Mouse (Mus musculus) stomach, embryonic 15.5 days (tissue): Measurements from ENCODE around the gene Gngt2. TPM values are rescaled to one million over a fixed set of nuclear protein-coding genes. Genes with fewer than 3 reads are reported as not detected.
A peak's percentile ranks its signal among the peaks of the same experiment; 100 is the strongest.
"Not testable (repeated sequence)": the region's sequence is repeated elsewhere in the genome, so short reads cannot be mapped to it uniquely, and the experiment has no call there.

Experiments
- ATAC-seq: fragments of 200-750 bp; cut with Nextera tagmentation; 2 replicates; pipeline ENCODE4 v1.8.0; 2017; ENCODE audit warnings: low read depth, moderate number of reproducible peaks, moderate TSS enrichment; ENCODE audit not compliant: insufficient read depth, low FRiP score
- H3K27ac ChIP-seq: fragments of 300-500 bp; sonication (generic); 2 replicates; pipeline ENCODE4 v1.5.1; 2015; ENCODE audit warnings: mild to moderate bottlenecking, inconsistent platforms
- H3K27me3 ChIP-seq: fragments of 300-500 bp; sonication (generic); replicated peaks from 2 replicates; pipeline ENCODE4 v1.6.1; 2015; ENCODE audit warnings: inconsistent platforms
- H3K36me3 ChIP-seq: fragments of 300-500 bp; sonication (generic); 2 replicates; pipeline ENCODE4 v1.6.1; 2015; ENCODE audit warnings: inconsistent platforms
- H3K4me1 ChIP-seq: fragments of 300-500 bp; sonication (generic); 2 replicates; pipeline ENCODE4 v1.6.1; 2015; ENCODE audit warnings: inconsistent platforms
- H3K4me2 ChIP-seq: fragments of 300-500 bp; sonication (generic); 2 replicates; pipeline ENCODE4 v1.6.1; 2015; ENCODE audit warnings: mild to moderate bottlenecking, inconsistent platforms
- H3K4me3 ChIP-seq: fragments of 300-500 bp; sonication (generic); replicated peaks from 2 replicates; pipeline ENCODE4 v1.5.1; 2015; ENCODE audit warnings: inconsistent platforms
- H3K9ac ChIP-seq: fragments of 300-500 bp; sonication (generic); 2 replicates; pipeline ENCODE4 v1.6.1; 2015; ENCODE audit warnings: inconsistent platforms
- H3K9me3 ChIP-seq: fragments of 300-500 bp; sonication (generic); 2 replicates; pipeline ENCODE4 v1.6.1; 2016; ENCODE audit warnings: inconsistent platforms
- WGBS: fragments of 180-500 bp; shearing (Covaris S2); methylation state at CpG from one replicate; pipeline ENCODE4 v1.1.7; 2015; 5-methylcytosine and 5-hydroxymethylcytosine counted together
- polyA plus RNA-seq: library from polyadenylated mRNA; unstranded; fragments of >200 nt; fragmentation: Nextera tagmentation; extraction: Ambion mirVana; gene quantifications from 2 replicates; pipeline ENCODE4 v1.2.1, GENCODE M21; 2015

Gngt2 gene
- polyA plus RNA-seq, 1 experiment from 2014 or later, result 16.9 TPM

GRCm38 (mm10) chr11:95869918-95870470 lies 33.0 kb downstream of the Gngt2 start:
- 0 out of 2 replicates have a peak, but pooled peaks cover 3% of the 10 kb centered on the region for H3K9me3 ChIP-seq
- H3K4me1 ChIP-seq, result no peaks in the 10 kb centered on the region

GRCm38 (mm10) chr11:95875804-95876203 lies 38.8 kb downstream of the Gngt2 start:
- 28% methylated on average over 9 of the region's 9 CpGs for WGBS
- no peaks in the 10 kb centered on the region for H3K36me3 ChIP-seq
- H3K27me3 ChIP-seq, result no peaks in the 10 kb centered on the region
- H3K9ac ChIP-seq, result no peak overlapping the region
- no peak overlapping the region for H3K4me3 ChIP-seq
- H3K4me2 ChIP-seq, result peak overlapping the region; percentile 12; the same call in 1 of the 2 replicates
- H3K9me3 ChIP-seq, result 0 out of 2 replicates have a peak, but pooled peaks cover 3% of the 10 kb centered on the region
- ATAC-seq, result no peak
- no peak overlapping the region for H3K27ac ChIP-seq
- no peaks in the 10 kb centered on the region for H3K4me1 ChIP-seq

More at GRCm38 (mm10) chr11:95869918-95870470, 33.0 kb downstream of the Gngt2 start:
- no peak overlapping the region for H3K4me2 ChIP-seq
- no peaks in the 10 kb centered on the region for H3K36me3 ChIP-seq
- H3K9ac ChIP-seq, result no peak overlapping the region
- H3K4me3 ChIP-seq, result no peak overlapping the region
- no peak overlapping the region for H3K27ac ChIP-seq
- H3K27me3 ChIP-seq, result no peaks in the 10 kb centered on the region
- ATAC-seq, result no peak
- WGBS, result 60% methylated on average over 6 of the region's 6 CpGs

- Histone ChIP-seq H3K9ac (no peak overlapping the region), H3K36me3 (no peaks in the 10 kb centered on the region), H3K4me2 (no peak overlapping the region), H3K27ac (no peak overlapping the region), H3K4me1 (no peaks in the 10 kb centered on the region), H3K27me3 (no peaks in the 10 kb centered on the region), H3K9me3 (0 out of 2 replicates have a peak, but pooled peaks cover 3% of the 10 kb centered on the region), H3K4me3 (no peak overlapping the region)
- no peak for ATAC-seq
- 21% methylated on average over 7 of the region's 7 CpGs for WGBS
Observed at GRCm38 (mm10) chr11:95876296-95876695, 39.3 kb downstream of the Gngt2 start.

- WGBS, result 55% methylated on average over 2 of the region's 2 CpGs
- ATAC-seq, H3K9me3 ChIP-seq: not testable (repeated sequence)
Observed at GRCm38 (mm10) chr11:95879861-95880260, 42.8 kb downstream of the Gngt2 start.

GRCm38 (mm10) chr11:95890462-95891051 lies 53.5 kb downstream of the Gngt2 start:
- Histone ChIP-seq H3K9me3 (no peaks in the 10 kb centered on the region), H3K9ac (no peak overlapping the region), H3K36me3 (no peaks in the 10 kb centered on the region), H3K4me1 (no peaks in the 10 kb centered on the region), H3K27ac (no peak overlapping the region), H3K4me2 (no peak overlapping the region), H3K27me3 (no peaks in the 10 kb centered on the region), H3K4me3 (no peak overlapping the region)
- 68% methylated on average over 2 of the region's 2 CpGs for whole genome bisulfite sequencing
- no peak for ATAC-seq

More at GRCm38 (mm10) chr11:95879861-95880260, 42.8 kb downstream of the Gngt2 start:
- H3K27me3 ChIP-seq, H3K9ac ChIP-seq, H3K4me1 ChIP-seq, H3K27ac ChIP-seq, H3K4me3 ChIP-seq, H3K36me3 ChIP-seq, H3K4me2 ChIP-seq: not testable (repeated sequence)

Other genes starting within 250 kb of the Gngt2 start
- gene Ngfr, start 249.5 kb upstream of the Gngt2 start, polyA plus RNA-seq, result 10.2 and 10.9 TPM in 2 replicates
- 225 and 238 TPM in 2 replicates for gene Phb, start 170.3 kb upstream of the Gngt2 start, polyA plus RNA-seq
- gene Zfp652, start 124.5 kb upstream of the Gngt2 start, polyA plus RNA-seq, result 21.1 and 21.7 TPM in 2 replicates
- 1.0 and 1.1 TPM in 2 replicates for gene B130006D01Rik, start 113.6 kb upstream of the Gngt2 start, polyA plus RNA-seq
- 0.86 and 1.2 TPM in 2 replicates for gene Phospho1, start 12.7 kb upstream of the Gngt2 start, polyA plus RNA-seq
- gene Abi3, start 5.3 kb downstream of the Gngt2 start, polyA plus RNA-seq, result 7.4 and 9.8 TPM in 2 replicates
- gene B4galnt2, start 77.7 kb downstream of the Gngt2 start, polyA plus RNA-seq, result 8.9 and 9.6 TPM in 2 replicates
- 27.8 and 31.0 TPM in 2 replicates for gene Igf2bp1, start 168.7 kb downstream of the Gngt2 start, polyA plus RNA-seq
- gene Gip, start 187.3 kb downstream of the Gngt2 start, polyA plus RNA-seq, result 2.3 and 2.9 TPM in 2 replicates
- 87.6 and 98.6 TPM in 2 replicates for gene Snf8, start 197.7 kb downstream of the Gngt2 start, polyA plus RNA-seq
- gene Ube2z, start 228.2 kb downstream of the Gngt2 start, polyA plus RNA-seq, result 38.2 and 39.7 TPM in 2 replicates
- gene Atp5g1, start 238.5 kb downstream of the Gngt2 start, polyA plus RNA-seq, result 718 and 882 TPM in 2 replicates